In the genomic region with DNA sequence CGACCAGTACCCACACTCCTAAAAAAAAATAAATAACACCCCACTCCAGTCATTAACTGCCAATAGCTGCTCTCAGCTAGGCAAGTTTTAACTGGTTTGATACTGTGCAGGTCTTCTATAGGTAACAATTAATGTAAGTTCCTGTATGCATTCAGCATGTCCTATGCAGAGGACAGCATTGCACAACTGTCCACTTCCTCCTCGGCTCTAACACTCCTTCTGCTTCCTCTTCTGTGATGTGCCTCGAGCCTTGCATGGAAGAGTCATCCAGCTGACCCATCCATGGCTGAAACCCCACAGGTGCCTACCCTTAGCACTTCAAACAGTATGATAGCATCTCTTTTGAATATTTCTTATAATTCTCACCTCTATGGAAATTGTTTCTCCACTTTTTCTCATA, we compare ENCODE assay signal across 11 mouse cellular contexts.
"Had no signal": no experiment of that assay in that cellular context is flagged by ENCODE, and none has a peak within 500 bp of the region (broad histone marks: within the 10 kb centered on the region; RNA-seq: fewer than 3 reads in every experiment).

No protein-coding gene starts in this region.

- H3K9me3 ChIP-seq: limb, embryonic 15.5 days; liver, embryonic 13.5 days; midbrain, embryonic 13.5 days; neural tube, embryonic 15.5 days had no signal

- H3K27me3 ChIP-seq: limb, embryonic 15.5 days; liver, embryonic 13.5 days had no signal

- H3K4me3 ChIP-seq: left cerebral cortex, adult 2 months; limb, embryonic 15.5 days; liver, embryonic 13.5 days; midbrain, embryonic 13.5 days; myocyte; neural tube, embryonic 15.5 days had no signal

- H3K36me3 ChIP-seq: limb, embryonic 15.5 days; liver, embryonic 13.5 days; midbrain, embryonic 13.5 days; neural tube, embryonic 15.5 days had no signal

- H3K27ac ChIP-seq: left cerebral cortex, adult 2 months; limb, embryonic 15.5 days; liver, embryonic 13.5 days; midbrain, embryonic 13.5 days; neural tube, embryonic 15.5 days had no signal

- ATAC-seq: intestine, embryonic 16.5 days; midbrain, embryonic 13.5 days had no signal

- H3K4me1 ChIP-seq: limb, embryonic 15.5 days; liver, embryonic 13.5 days had no signal

- DNase-seq: kidney, adult 2 months; kidney, postnatal 25 days; liver, embryonic 13.5 days; thymus, adult 18-20 months; thymus, postnatal 14 days had no signal
